Mouse (Mus musculus) CH12.LX (cell line): ENCODE measurements at regions not wholly inside any gene's neighbourhood (a gene's known extent, or its start where the extent isn't known, plus 50 kb on each side); places are given as distances from the start of the nearest gene placed in this dataset.

Experiments used
- BHLHE40 ChIP-seq: IDR thresholded peaks from 2 replicates; pipeline ENCODE4 v1.6.1; 2011; ENCODE audit warnings: mild to moderate bottlenecking, low read depth, low read length, improper control_type of control experiment
- CTCF ChIP-seq, 2 experiments: IDR thresholded peaks in 1 of 2; conservative IDR thresholded peaks in 1 of 2; 2 replicates each; pipeline ENCODE4 v1.5.1; 2011 to 2012; ENCODE audit warnings: low read depth in 2 of 2, low read length in 2 of 2, improper control_type of control experiment in 1 of 2, inconsistent platforms in 1 of 2, mild to moderate bottlenecking in 1 of 2, moderate library complexity in 1 of 2
- ELF1 ChIP-seq: IDR thresholded peaks from 2 replicates; pipeline ENCODE4 v1.6.1; 2014; ENCODE audit warnings: low read depth, mild to moderate bottlenecking, inconsistent platforms, low read length, improper control_type of control experiment
- MAX ChIP-seq: IDR thresholded peaks from 2 replicates; pipeline ENCODE4 v1.6.1; 2011; ENCODE audit warnings: low read length, improper control_type of control experiment
- MEF2A ChIP-seq: IDR thresholded peaks from 2 replicates; pipeline ENCODE4 v1.6.1; 2014; ENCODE audit warnings: low read depth, mild to moderate bottlenecking, inconsistent platforms, low read length, improper control_type of control experiment, borderline replicate concordance
- POLR2A ChIP-seq: IDR thresholded peaks from 2 replicates; pipeline ENCODE4 v1.6.1; 2011; ENCODE audit warnings: low read depth, mild to moderate bottlenecking, improper control_type of control experiment, low read length

DNA sequence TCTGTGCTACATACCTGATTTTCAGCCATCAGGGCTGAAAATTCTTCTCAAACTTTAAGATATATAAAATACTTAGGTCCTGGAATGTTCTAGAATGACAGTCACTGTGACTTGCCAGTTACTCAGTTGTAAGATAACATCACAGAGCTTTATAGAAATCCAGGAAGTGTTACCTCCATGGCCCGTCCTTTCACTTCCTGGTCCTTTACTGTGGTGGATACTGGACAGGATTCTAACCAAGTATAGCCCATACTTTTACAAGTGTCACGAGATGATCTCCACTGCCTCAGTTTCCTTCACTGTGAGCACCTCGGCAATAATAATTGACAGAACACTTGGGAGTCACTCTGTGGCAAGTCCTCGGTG lies 271.3 kb downstream of the Maf start:
- TF ChIP-seq MAX: no peak
- TF ChIP-seq CTCF (conservative IDR thresholded peaks at IDR 0.05 in 1 of 2, IDR thresholded peaks at IDR 0.05 in 1 of 2; ENCODE audit: low read depth in 2 of 2, low read length in 2 of 2): no peak
- TF ChIP-seq ELF1: no peak
- no peak for TF ChIP-seq POLR2A
- TF ChIP-seq BHLHE40: no peak
- no peak for TF ChIP-seq MEF2A
